Mouse (Mus musculus) embryonic facial prominence, embryonic 14.5 days (tissue): ENCODE results near the gene Actn4. TPM values are rescaled to one million over a fixed set of nuclear protein-coding genes. Genes with fewer than 3 reads are reported as not detected.

Source experiments
- ATAC-seq: fragments of 200-750 bp; cut with Nextera tagmentation; 2 replicates; pipeline ENCODE4 v1.8.0; 2017; ENCODE audit warnings: low read depth, moderate number of reproducible peaks, moderate TSS enrichment
- DNase-seq: peaks from one replicate; pipeline ENCODE4 v3.0.0-alpha.2; 2015; ENCODE audit warnings: low spot score
- H3K27ac ChIP-seq: fragments of 300-500 bp; sonication (generic); replicated peaks from 2 replicates; pipeline ENCODE4 v1.5.1; 2014; ENCODE audit warnings: low read depth, mild to moderate bottlenecking, low read length, moderate library complexity
- H3K27me3 ChIP-seq: fragments of 300-500 bp; sonication (generic); replicated peaks from 2 replicates; pipeline ENCODE4 v1.6.1; 2014; ENCODE audit warnings: low read length; ENCODE audit not compliant: control insufficient read depth, insufficient read depth
- H3K36me3 ChIP-seq: fragments of 300-500 bp; sonication (generic); 2 replicates; pipeline ENCODE4 v1.6.1; 2014; ENCODE audit warnings: low read length, mixed read lengths; ENCODE audit not compliant: control insufficient read depth, insufficient read depth
- H3K4me1 ChIP-seq: fragments of 300-500 bp; sonication (generic); 2 replicates; pipeline ENCODE4 v1.6.1; 2014; ENCODE audit warnings: antibody characterized with exemption, low read length; ENCODE audit not compliant: control insufficient read depth, insufficient read depth
- H3K4me2 ChIP-seq: fragments of 300-500 bp; sonication (generic); 2 replicates; pipeline ENCODE4 v1.6.1; 2014; ENCODE audit warnings: low read depth, mild to moderate bottlenecking, low read length, moderate library complexity, mixed read lengths
- H3K4me3 ChIP-seq: fragments of 300-500 bp; sonication (generic); 2 replicates; pipeline ENCODE4 v1.5.1; 2014; ENCODE audit warnings: low read depth, mild to moderate bottlenecking, low read length
- H3K9ac ChIP-seq: fragments of 300-500 bp; sonication (generic); 2 replicates; pipeline ENCODE4 v1.6.1; 2014; ENCODE audit warnings: low read depth, mild to moderate bottlenecking, low read length, moderate library complexity, mixed read lengths
- H3K9me3 ChIP-seq: fragments of 300-500 bp; sonication (generic); 2 replicates; pipeline ENCODE4 v1.6.1; 2016; ENCODE audit warnings: low read length; ENCODE audit not compliant: control insufficient read depth
- WGBS: fragments of 180-500 bp; shearing (Covaris S2); extraction: QIAGEN DNeasy Blood & Tissue Kit; methylation state at CpG from one replicate; pipeline ENCODE4 v1.1.7; 2014; 5-methylcytosine and 5-hydroxymethylcytosine counted together
- polyA plus RNA-seq: library from polyadenylated mRNA; unstranded; fragments of >200 nt; fragmentation: Nextera tagmentation; extraction: Ambion mirVana; gene quantifications from 2 replicates; pipeline ENCODE4 v1.2.1, GENCODE M21; 2014

Gene Actn4
- polyA plus RNA-seq, 1 experiment from 2014 or later, result 256 TPM

DNA sequence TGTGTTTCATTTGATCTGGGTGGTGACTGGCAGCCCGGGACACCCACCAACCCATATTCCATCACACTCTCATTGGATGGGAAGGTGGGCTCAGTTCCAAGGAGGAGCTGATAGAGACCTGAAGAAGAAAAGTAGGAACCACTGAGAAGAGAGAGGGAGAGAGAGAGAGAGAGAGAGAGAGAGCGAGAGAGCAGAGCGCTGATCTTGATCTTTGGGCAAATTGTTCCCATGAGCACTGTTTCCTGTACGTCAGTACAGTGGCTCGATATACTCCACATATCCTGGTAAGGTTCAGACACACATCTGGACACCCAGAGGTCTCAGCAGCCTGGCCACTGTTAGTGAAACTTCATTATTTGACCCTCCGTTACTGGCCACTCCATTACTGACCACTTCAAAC, 98.6 kb downstream of the Actn4 start, which contains the start of gene Lgals7:
Gene Lgals7 (plus strand): TSS at position 314 of the 400 bp plus-strand sequence.
- peak within 1 kb of the TSS; percentile 5; the same call in 1 of the 2 replicates for H3K4me3 ChIP-seq
- DNase-seq, result no peak
- 68% methylated on average over 6 of the region's 6 CpGs for WGBS

DNA sequence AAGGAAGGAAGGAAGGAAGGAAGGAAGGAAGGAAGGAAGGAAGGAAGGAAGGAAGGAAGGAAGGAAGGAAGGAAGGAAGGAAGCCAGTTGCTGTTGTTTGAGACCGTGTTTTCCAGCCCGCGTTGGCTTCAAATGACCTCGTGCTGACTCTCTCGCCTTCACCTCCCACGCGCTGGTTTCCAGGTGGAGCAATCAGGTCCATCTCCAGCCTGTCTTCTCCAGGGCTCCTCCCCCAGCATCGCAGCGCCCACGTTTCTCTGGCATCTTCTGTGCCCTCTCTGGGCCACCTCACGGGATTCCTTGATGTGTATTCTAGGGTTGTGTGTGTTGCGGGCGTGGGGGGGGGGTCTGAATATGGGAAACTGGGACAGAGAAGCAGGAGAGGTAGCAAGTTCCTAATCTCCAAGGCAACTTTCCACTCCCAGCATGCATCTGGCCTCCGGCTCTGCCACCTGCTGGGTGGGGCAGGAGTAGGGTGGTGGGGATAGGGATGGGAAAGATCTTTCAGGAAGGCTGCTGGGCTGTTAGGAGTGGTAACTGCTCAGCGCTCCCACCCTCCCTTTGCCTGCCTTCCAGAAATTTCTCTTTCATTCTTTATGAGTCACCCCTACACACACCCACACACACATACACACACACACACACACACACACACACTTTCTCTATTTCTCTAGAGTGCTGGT, 99.2 kb downstream of the Actn4 start:
- DNase-seq (no peak), ATAC-seq (no peak)
- H3K36me3 ChIP-seq, result no peaks in the 10 kb centered on the region
- no peaks in the 10 kb centered on the region for H3K27me3 ChIP-seq
- 77% methylated on average over 15 of the region's 15 CpGs for WGBS
- no peaks in the 10 kb centered on the region for H3K9me3 ChIP-seq
- H3K4me3 ChIP-seq, result no peak overlapping the region
- no peak overlapping the region for H3K27ac ChIP-seq
- H3K9ac ChIP-seq, result no peak overlapping the region
- peaks cover 15% of the 10 kb centered on the region; the same call in 1 of the 2 replicates for H3K4me1 ChIP-seq
- H3K4me2 ChIP-seq, result no peak overlapping the region

More for the DNA sequence above, 98.6 kb downstream of the Actn4 start, which contains the start of gene Lgals7:
- Histone ChIP-seq H3K9ac (peak within 1 kb of the TSS; percentile 4; the same call in 1 of the 2 replicates), H3K9me3 (no peaks in the 10 kb centered on the region), H3K4me1 (peaks cover 15% of the 10 kb centered on the region; the same call in 1 of the 2 replicates), H3K27ac (peak within 1 kb of the TSS; percentile 65), H3K4me2 (peak within 1 kb of the TSS; percentile 33), H3K36me3 (no peaks in the 10 kb centered on the region), H3K27me3 (no peaks in the 10 kb centered on the region)
- no peak for ATAC-seq

DNA sequence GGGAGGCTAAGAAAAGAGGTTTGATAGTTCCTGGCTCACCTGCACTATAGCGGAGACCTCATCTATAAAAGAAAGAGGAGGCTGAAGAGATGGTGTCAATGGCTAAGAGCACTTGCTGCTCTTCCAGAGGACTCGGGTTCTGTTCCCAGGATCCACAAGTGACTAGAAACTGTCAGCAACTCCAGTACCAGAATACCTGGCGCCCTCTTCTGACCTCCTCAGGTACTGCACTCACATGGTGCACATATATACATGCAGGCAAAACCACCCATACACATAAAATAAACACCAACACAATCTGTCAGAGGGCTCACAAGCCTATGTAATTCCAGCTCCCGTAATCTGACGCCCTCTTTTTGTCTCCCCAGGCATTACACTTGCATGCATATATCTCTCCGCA, 101.2 kb downstream of the Actn4 start:
- H3K27me3 ChIP-seq, result no peaks in the 10 kb centered on the region
- H3K4me3 ChIP-seq, result no peak overlapping the region
- H3K9ac ChIP-seq, result no peak overlapping the region
- H3K4me2 ChIP-seq, result no peak overlapping the region
- ATAC-seq (no peak), DNase-seq (no peak)
- H3K4me1 ChIP-seq, result peaks cover 15% of the 10 kb centered on the region; the same call in 1 of the 2 replicates
- 84% methylated on average over 6 of the region's 6 CpGs for WGBS
- no peaks in the 10 kb centered on the region for H3K9me3 ChIP-seq
- H3K27ac ChIP-seq, result no peak overlapping the region
- no peaks in the 10 kb centered on the region for H3K36me3 ChIP-seq

DNA sequence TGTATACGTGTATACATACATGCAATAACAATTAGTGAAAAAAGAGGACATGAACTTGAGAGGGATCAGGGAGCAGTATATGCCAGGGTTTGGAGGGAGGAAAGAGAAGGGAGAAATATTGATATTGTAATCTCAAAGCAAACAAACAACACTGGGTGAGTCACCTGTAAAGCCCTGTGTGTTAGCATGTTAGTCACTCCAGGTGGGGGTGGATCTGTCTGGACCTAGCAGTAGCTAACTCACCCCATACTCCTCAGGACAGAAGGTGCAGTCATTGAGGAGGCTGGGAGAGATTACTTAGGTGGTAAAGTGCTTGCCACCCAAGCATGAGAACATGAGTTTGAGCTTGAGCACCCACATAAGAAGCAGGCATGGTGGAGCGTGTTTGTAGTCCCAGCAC, 102.2 kb downstream of the Actn4 start:
- ATAC-seq, result no peak
- H3K9ac ChIP-seq, result no peak overlapping the region
- DNase-seq, result no peak
- no peaks in the 10 kb centered on the region for H3K27me3 ChIP-seq
- WGBS, result 80% methylated on average over 2 of the region's 2 CpGs
- no peaks in the 10 kb centered on the region for H3K9me3 ChIP-seq
- H3K27ac ChIP-seq, result no peak overlapping the region
- no peak overlapping the region for H3K4me3 ChIP-seq
- peaks cover 11% of the 10 kb centered on the region; the same call in 1 of the 2 replicates for H3K4me1 ChIP-seq
- no peaks in the 10 kb centered on the region for H3K36me3 ChIP-seq
- H3K4me2 ChIP-seq, result no peak overlapping the region

DNA sequence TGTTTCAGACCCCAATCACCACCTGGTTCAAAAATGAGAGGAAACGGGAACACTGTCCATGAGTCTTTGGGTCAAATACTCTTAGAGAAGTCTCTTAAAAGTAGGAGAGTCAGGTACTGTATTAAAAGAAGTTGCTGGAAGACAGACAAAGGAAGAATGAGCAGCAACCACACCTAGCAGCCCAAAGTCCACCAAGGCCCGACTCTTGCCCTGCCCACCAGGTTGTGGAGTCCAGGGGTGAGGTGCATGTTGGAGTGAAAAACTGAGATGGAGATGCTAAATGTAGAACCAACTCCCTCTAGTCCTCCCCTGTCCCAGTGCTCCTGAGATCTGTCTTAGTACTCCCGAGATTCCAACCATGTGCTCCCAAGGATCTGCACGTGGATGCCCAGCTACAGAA, 111.5 kb downstream of the Actn4 start:
- 0 out of 2 replicates have a peak overlapping the region, but pooled peaks have one; percentile 15 for H3K27ac ChIP-seq
- no peaks in the 10 kb centered on the region for H3K36me3 ChIP-seq
- H3K9me3 ChIP-seq, result no peaks in the 10 kb centered on the region
- H3K4me1 ChIP-seq, result peaks cover 5% of the 10 kb centered on the region; the same call in 1 of the 2 replicates
- no peaks in the 10 kb centered on the region for H3K27me3 ChIP-seq
- no peak overlapping the region for H3K4me3 ChIP-seq
- no peak for DNase-seq
- H3K4me2 ChIP-seq, result no peak overlapping the region
- WGBS, result 81% methylated on average over 4 of the region's 4 CpGs
- ATAC-seq, result no peak
- H3K9ac ChIP-seq, result no peak overlapping the region

DNA sequence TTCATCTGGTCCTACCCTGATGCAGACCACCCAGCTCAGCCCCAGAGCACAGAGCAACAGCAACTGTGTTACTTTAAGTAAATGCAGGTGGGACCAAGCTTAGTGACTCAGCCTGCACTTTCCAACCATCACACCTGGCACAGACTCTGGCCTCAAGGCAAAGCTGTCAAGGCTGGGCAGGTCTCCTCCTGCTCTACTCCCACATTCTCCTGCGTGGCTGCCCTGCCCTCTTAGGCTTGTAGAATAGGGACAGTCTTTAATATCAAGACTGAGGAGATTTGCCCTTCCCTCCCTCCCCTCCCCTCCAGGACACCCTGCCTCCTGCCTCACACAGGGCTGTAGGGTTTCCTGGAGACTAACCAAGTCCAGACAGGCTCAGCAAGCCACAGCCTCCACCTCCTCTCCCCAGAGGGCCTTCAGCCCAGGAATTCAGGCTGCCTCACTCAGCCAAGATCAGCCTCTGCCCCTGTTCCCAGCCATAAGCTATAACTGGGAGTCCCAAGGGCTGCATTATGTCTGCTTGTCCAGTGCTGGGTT, 112.4 kb downstream of the Actn4 start:
- H3K4me3 ChIP-seq, result no peak overlapping the region
- H3K4me2 ChIP-seq, result no peak overlapping the region
- WGBS, result 25% methylated on average over 1 of the region's 1 CpGs
- H3K27ac ChIP-seq, result peak overlapping the region; percentile 67
- peak; percentile 84 for DNase-seq
- no peak overlapping the region for H3K9ac ChIP-seq
- no peaks in the 10 kb centered on the region for H3K36me3 ChIP-seq
- H3K27me3 ChIP-seq, result no peaks in the 10 kb centered on the region
- H3K4me1 ChIP-seq, result peaks cover 5% of the 10 kb centered on the region; the same call in 1 of the 2 replicates
- H3K9me3 ChIP-seq, result no peaks in the 10 kb centered on the region
- ATAC-seq, result peak; percentile 90

DNA sequence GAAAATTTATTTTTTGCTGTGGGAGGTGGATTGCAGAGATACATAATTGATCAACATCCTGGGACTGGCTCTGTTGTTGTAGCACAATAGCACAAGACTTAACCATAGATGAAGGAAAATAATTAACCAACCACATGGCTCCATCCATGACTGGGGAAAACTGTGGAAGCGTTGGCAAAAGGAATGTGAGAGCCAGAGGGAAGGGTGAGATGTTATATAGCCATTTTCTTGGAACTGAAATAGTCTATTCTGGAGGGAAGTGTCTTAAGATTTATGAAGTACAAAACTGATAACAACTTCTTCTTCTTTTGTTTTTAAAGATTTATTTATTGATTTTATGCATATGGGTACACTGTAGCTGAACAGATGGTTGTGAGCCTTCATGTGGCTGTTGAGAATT, 114.9 kb downstream of the Actn4 start:
- Histone ChIP-seq H3K9me3 (no peaks in the 10 kb centered on the region), H3K4me2 (no peak overlapping the region), H3K27me3 (no peaks in the 10 kb centered on the region), H3K36me3 (no peaks in the 10 kb centered on the region), H3K4me3 (no peak overlapping the region), H3K9ac (no peak overlapping the region), H3K4me1 (peaks cover 5% of the 10 kb centered on the region; the same call in 1 of the 2 replicates), H3K27ac (no peak overlapping the region)
- ATAC-seq (no peak), DNase-seq (no peak)
- WGBS, result 76% methylated on average over 1 of the region's 1 CpGs
